Mouse (Mus musculus) liver, embryonic 14.5 days (tissue): ENCODE data around the gene Snrk. TPM values are rescaled to one million over a fixed set of nuclear protein-coding genes. Genes with fewer than 3 reads are reported as not detected.

Source experiments
- ATAC-seq: fragments of 200-750 bp; cut with Nextera tagmentation; 2 replicates; pipeline ENCODE4 v1.8.0; 2017; ENCODE audit warnings: moderate number of reproducible peaks, mild to moderate bottlenecking, moderate library complexity; ENCODE audit not compliant: insufficient read depth
- DNase-seq, 3 experiments: peaks; one replicate each; pipeline ENCODE4 v3.0.0-alpha.2; 2012 to 2013; ENCODE audit warnings: low read depth in 3 of 3, low spot score in 3 of 3
- H3K27ac ChIP-seq: fragments of 300-500 bp; sonication (generic); 2 replicates; pipeline ENCODE4 v1.5.1; 2014; ENCODE audit warnings: moderate library complexity, mild to moderate bottlenecking, control low read depth, inconsistent platforms
- H3K27me3 ChIP-seq: fragments of 300-500 bp; sonication (generic); 2 replicates; pipeline ENCODE4 v1.6.1; 2014; ENCODE audit warnings: mild to moderate bottlenecking, low read length, moderate library complexity; ENCODE audit not compliant: control insufficient read depth, insufficient read depth
- H3K36me3 ChIP-seq: fragments of 300-500 bp; sonication (generic); replicated peaks from 2 replicates; pipeline ENCODE4 v1.6.1; 2014; ENCODE audit warnings: low read depth; ENCODE audit not compliant: control insufficient read depth, insufficient read depth
- H3K4me1 ChIP-seq, 2 experiments: fragments of 200-500 bp in 1 of 2; fragments of 300-500 bp in 1 of 2; sonication (generic) in 1 of 2; replicated peaks; 2 replicates each; pipeline ENCODE4 v1.6.1; 2012 to 2014; ENCODE audit warnings: antibody characterized with exemption in 1 of 2, inconsistent platforms in 1 of 2, low read length in 1 of 2; ENCODE audit not compliant: control insufficient read depth in 2 of 2, insufficient read depth in 2 of 2
- H3K4me2 ChIP-seq: fragments of 300-500 bp; sonication (generic); 2 replicates; pipeline ENCODE4 v1.6.1; 2014; ENCODE audit warnings: low read depth, mild to moderate bottlenecking, control low read depth, moderate library complexity
- H3K4me3 ChIP-seq, 2 experiments: fragments of 200-500 bp in 1 of 2; fragments of 300-500 bp in 1 of 2; sonication (generic) in 1 of 2; 2 replicates each; pipeline ENCODE4 v1.5.1; 2012 to 2014; ENCODE audit warnings: low read depth in 2 of 2, low read length in 2 of 2, mild to moderate bottlenecking in 2 of 2, control low read depth in 1 of 2, inconsistent platforms in 1 of 2, moderate library complexity in 1 of 2; ENCODE audit not compliant: insufficient read depth in 1 of 2
- H3K9ac ChIP-seq: fragments of 300-500 bp; sonication (generic); replicated peaks from 2 replicates; pipeline ENCODE4 v1.6.1; 2014; ENCODE audit warnings: mild to moderate bottlenecking, control low read depth, moderate library complexity
- H3K9me3 ChIP-seq: fragments of 300-500 bp; sonication (generic); 2 replicates; pipeline ENCODE4 v1.6.1; 2016; ENCODE audit warnings: low read length, mixed read lengths; ENCODE audit not compliant: control insufficient read depth
- CTCF ChIP-seq: IDR thresholded peaks from 2 replicates; pipeline ENCODE4 v1.5.1; 2016; ENCODE audit warnings: antibody characterized with exemption, low read depth, control low read depth
- EP300 ChIP-seq: IDR thresholded peaks from 2 replicates; pipeline ENCODE4 v1.6.1; 2016; ENCODE audit warnings: antibody characterized with exemption, low read depth
- WGBS: fragments of 180-500 bp; shearing (Covaris S2); extraction: QIAGEN DNeasy Blood & Tissue Kit; methylation state at CpG from one replicate; pipeline ENCODE4 v1.1.7; 2014; ENCODE audit not compliant: insufficient replicate concordance; 5-methylcytosine and 5-hydroxymethylcytosine counted together
- polyA plus RNA-seq, 2 experiments: library from polyadenylated mRNA; depleted of rRNA in 1 of 2; stranded (reverse) in 1 of 2; unstranded in 1 of 2; fragments of >200 nt; fragmentation: Nextera tagmentation in 1 of 2; extraction: Ambion mirVana in 1 of 2; gene quantifications; 2 replicates each; pipeline versions ENCODE4 v1.2.1 to v1.2.3; 2012 to 2014

The Snrk gene
- polyA plus RNA-seq, 2 experiments = 10.4 to 12.9 TPM

DNA sequence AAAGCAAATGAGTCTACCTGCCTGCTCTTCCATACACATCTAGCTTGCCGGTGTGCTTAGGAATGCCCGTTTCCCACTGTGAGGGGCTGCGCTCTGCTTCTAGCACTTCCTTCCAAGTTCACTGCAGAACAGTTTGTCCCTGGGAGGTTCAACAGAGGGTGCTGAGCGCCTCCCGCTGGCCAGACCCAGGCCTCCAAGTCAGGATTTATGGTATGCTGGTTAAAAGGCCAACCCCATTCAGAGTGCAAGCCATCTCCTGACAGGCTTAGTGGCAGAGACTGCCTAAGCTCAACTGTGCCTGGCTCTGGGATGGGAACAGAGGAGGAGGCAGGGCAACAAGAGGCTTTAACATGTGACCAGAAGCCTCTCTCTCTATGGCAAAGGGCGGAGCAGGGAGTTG, 82.2 kb downstream of the Snrk start:
- Histone ChIP-seq H3K9me3 (no peaks in the 10 kb centered on the region), H3K36me3 (no peaks in the 10 kb centered on the region), H3K4me3 (no peak overlapping the region), H3K27ac (no peak overlapping the region), H3K4me2 (no peak overlapping the region), H3K4me1 (no peaks in the 10 kb centered on the region), H3K9ac (no peak overlapping the region), H3K27me3 (no peaks in the 10 kb centered on the region)
- TF ChIP-seq CTCF = peak; percentile 62
- TF ChIP-seq EP300 = no peak
- DNase-seq (no peak), ATAC-seq (no peak)
- 26% methylated on average over 6 of the region's 6 CpGs for WGBS

DNA sequence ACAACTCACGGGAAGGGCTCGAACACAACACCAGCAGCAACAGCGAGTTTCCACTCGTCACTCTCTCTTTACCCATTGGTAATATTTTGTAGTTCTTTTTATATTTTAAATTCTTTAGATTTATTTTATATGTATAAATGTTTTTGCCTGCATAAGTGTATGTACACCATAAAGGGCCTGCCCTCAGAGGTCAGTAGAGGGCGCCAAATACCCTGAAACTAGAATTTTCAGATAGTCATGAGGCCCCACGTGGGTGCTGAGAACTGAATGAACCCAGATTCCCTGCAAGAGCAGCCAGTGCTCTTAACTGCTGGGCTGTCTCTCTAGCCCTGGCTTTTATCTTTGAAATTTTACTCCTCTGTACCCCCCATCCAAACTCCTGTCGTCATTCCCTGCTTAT, 87.4 kb downstream of the Snrk start:
- no peaks in the 10 kb centered on the region for H3K4me1 ChIP-seq
- TF ChIP-seq CTCF (peak; percentile 27), EP300 (no peak)
- H3K4me3 ChIP-seq = no peak overlapping the region
- ATAC-seq (no peak), DNase-seq (no peak)
- H3K9ac ChIP-seq = no peak overlapping the region
- no peak overlapping the region for H3K4me2 ChIP-seq
- H3K36me3 ChIP-seq = no peaks in the 10 kb centered on the region
- 54% methylated on average over 7 of the region's 7 CpGs for WGBS
- no peak overlapping the region for H3K27ac ChIP-seq
- no peaks in the 10 kb centered on the region for H3K27me3 ChIP-seq
- H3K9me3 ChIP-seq = no peaks in the 10 kb centered on the region

DNA sequence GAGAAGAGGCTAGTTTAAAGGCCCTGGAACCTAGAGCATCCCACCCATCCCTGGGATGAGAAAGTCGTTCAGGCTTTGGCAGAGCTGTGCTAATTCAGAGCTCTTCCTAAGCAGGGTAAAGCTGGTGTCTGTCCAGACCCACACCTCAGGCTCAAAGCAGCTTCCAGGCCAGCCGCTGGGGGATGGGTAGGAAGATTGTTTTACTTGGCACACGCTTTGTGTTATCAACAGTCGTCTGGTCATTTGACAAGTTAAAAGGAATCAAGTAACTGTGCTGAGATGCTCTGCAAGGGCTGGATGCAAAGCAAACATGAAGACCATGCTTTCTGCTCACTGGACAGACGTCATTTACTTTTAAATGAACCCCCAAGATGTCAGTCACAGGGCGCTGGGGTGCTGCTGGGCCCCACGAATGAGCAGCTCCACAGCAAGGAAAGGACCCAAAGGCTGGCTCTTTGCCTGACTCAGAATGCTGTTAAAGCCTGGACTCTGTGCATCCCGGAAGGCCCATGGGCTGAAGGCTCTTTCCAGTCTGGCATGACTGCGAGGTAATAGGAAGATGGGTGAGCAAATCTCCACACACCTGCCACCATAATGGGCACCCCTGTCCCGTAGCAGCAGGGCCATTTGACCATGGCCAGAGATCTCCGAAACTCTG, 88.6 kb downstream of the Snrk start:
- no peaks in the 10 kb centered on the region for H3K9me3 ChIP-seq
- H3K4me1 ChIP-seq = no peaks in the 10 kb centered on the region
- H3K4me2 ChIP-seq = no peak overlapping the region
- WGBS = 47% methylated on average over 11 of the region's 11 CpGs
- H3K9ac ChIP-seq = no peak overlapping the region
- no peak overlapping the region for H3K27ac ChIP-seq
- DNase-seq = no peak
- no peaks in the 10 kb centered on the region for H3K27me3 ChIP-seq
- TF ChIP-seq EP300 (no peak), CTCF (no peak)
- H3K36me3 ChIP-seq = no peaks in the 10 kb centered on the region
- no peak overlapping the region for H3K4me3 ChIP-seq
- ATAC-seq = no peak

DNA sequence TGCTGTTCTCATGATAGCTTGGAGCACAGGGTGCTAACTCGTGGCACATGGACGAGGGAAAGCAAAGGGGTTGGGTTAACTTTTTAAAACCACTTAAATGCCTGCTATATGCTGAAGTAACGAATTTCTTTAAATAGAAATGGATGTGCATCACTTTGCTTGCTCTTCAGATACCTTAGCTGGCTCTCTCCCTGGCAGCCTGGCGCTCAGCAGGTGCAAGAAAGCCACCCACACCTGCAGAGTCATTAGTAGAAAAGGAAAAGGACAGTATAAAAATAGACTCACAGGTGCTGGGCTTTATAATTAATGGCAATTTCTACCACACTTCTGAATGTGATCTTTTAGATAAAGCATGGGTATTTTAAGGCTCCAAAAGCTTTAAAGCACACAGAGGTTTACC, 91.2 kb downstream of the Snrk start:
- no peaks in the 10 kb centered on the region for H3K9me3 ChIP-seq
- ATAC-seq = no peak
- no peak overlapping the region for H3K4me3 ChIP-seq
- no peaks in the 10 kb centered on the region for H3K27me3 ChIP-seq
- WGBS = 47% methylated on average over 4 of the region's 4 CpGs
- no peaks in the 10 kb centered on the region for H3K36me3 ChIP-seq
- no peak for DNase-seq
- TF ChIP-seq CTCF = no peak
- no peak for TF ChIP-seq EP300
- H3K4me2 ChIP-seq = no peak overlapping the region
- H3K9ac ChIP-seq = no peak overlapping the region
- H3K4me1 ChIP-seq = no peaks in the 10 kb centered on the region
- no peak overlapping the region for H3K27ac ChIP-seq

DNA sequence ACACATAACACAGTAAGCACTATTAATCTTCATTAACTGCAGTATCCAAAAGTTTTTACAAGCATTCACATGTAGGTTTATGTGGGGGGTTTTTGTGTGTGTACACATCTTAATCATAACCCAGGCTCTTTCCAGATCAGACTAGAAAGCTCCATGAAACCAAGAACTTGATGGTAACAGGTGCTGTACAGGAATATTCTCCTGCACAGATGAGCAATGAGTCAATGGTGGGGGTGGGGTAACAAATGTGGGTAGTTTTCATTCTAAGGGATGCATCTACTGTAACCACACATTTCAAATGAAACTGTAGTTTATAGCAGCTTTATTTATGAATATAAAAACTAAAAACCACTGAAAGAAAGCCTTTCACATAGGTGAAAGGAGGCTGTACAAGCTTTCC, 98.1 kb downstream of the Snrk start:
- Histone ChIP-seq H3K27ac (no peak overlapping the region), H3K4me1 (no peaks in the 10 kb centered on the region), H3K4me2 (no peak overlapping the region), H3K27me3 (no peaks in the 10 kb centered on the region), H3K9ac (no peak overlapping the region), H3K36me3 (no peaks in the 10 kb centered on the region), H3K4me3 (no peak overlapping the region), H3K9me3 (no peaks in the 10 kb centered on the region)
- ATAC-seq (no peak), DNase-seq (no peak)
- TF ChIP-seq EP300 (no peak), CTCF (no peak)
